Mouse (Mus musculus) kidney, adult 8-10 months (tissue): ENCODE results near the gene Skint10.

Experiments
- DNase-seq, 2 experiments: peaks; one replicate each; pipeline ENCODE4 v3.0.0; 2022

The Skint10 gene

DNA sequence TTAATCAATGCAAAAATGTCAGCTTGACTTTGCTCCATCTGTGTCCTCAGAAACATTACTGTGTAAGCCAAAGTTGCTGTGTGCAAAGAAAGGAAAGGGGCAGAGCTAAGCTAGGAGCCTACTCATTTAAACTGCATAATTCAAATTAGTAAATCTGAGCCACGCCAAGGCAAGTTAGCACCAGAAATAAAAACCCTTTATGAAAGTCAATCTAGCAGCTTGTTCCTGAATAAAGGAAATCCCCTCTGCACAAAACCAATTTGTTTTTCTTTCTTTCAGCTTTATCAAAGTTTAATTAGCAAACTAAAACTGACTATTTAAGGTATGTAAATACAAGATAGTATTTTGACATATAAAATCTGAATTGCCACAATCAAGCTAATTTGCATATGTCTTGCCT lies at the start of gene Skint10:
Gene Skint10, minus strand, starts transcription at position 101 of the 400 bp plus-strand sequence.
- no peak for DNase-seq

DNA sequence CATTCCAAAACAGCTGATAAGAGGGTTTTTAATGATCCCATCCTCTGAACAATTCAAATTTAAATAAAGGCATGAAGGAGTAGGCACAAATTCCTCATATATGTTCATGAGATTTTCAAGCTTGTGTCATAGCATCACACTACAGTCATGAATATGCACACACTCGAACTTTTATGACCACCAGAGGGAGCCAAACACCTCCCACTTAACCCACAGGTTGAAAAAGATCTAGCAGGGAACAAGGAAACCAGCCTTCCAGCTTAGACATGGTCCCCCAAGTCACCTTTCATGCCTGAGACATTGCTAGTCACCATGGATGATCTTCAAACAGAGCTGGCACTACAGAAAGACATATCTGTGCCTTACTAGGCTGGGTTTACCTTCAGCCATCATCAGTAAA lies 16.0 kb upstream of the Skint10 start:
- peak in 1 of 2 experiments; percentile 17 for DNase-seq
